Mouse (Mus musculus): ENCODE results near the gene 1700123O20Rik. TPM values are rescaled to one million over a fixed set of nuclear protein-coding genes. Genes with fewer than 3 reads are reported as not detected.

The 1700123O20Rik gene
- polyA plus RNA-seq, 1 experiment from 2014 or later: 79.6 TPM

GRCm38 (mm10) chr14:54730305-54730704, 44.3 kb downstream of the 1700123O20Rik start:
- WGBS: 71% methylated on average over 6 of the region's 6 CpGs
- H3K4me2 ChIP-seq: no peak overlapping the region
- no peak overlapping the region for H3K9ac ChIP-seq
- no peak overlapping the region for H3K27ac ChIP-seq
- no peaks in the 10 kb centered on the region for H3K36me3 ChIP-seq
- H3K4me3 ChIP-seq: no peak overlapping the region
- H3K4me1 ChIP-seq: no peaks in the 10 kb centered on the region
- no peaks in the 10 kb centered on the region for H3K9me3 ChIP-seq
- no peak for ATAC-seq (ENCODE audit: insufficient number of reproducible peaks, low FRiP score, low TSS enrichment, low read depth)
- no peaks in the 10 kb centered on the region for H3K27me3 ChIP-seq

DNA sequence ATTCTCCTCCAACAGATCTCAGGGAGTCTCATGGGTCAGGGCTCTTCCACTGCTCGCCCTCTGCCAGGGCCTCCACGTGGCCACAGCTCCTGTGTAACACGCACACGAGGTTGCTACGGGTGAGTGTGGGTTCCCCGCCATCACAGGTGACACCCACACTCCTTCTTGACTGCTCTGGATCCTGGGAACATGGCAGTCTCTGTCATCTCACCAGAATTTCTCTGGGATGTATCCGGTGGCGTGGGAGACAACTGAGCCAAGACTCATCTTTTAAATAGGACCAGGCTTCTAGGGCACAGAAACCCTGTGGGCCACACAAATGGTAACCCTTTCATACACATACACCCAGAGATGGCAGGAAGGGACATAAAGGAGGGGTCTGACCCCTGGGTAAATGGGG, 46.2 kb downstream of the 1700123O20Rik start:
- ATAC-seq (ENCODE audit: insufficient number of reproducible peaks, low FRiP score, low TSS enrichment, low read depth): no peak
- 0 out of 2 replicates have a peak, but pooled peaks cover 3% of the 10 kb centered on the region for H3K4me1 ChIP-seq
- 89% methylated on average over 8 of the region's 8 CpGs for WGBS

GRCm38 (mm10) chr14:54734004-54734403, 48.0 kb downstream of the 1700123O20Rik start:
- Histone ChIP-seq H3K27me3 (no peaks in the 10 kb centered on the region), H3K4me3 (no peak overlapping the region), H3K9ac (no peak overlapping the region), H3K9me3 (no peaks in the 10 kb centered on the region), H3K36me3 (no peaks in the 10 kb centered on the region), H3K4me2 (no peak overlapping the region), H3K27ac (no peak overlapping the region), H3K4me1 (0 out of 2 replicates have a peak, but pooled peaks cover 3% of the 10 kb centered on the region)
- WGBS: 69% methylated on average over 4 of the region's 4 CpGs
- no peak for ATAC-seq (ENCODE audit: insufficient number of reproducible peaks, low FRiP score, low TSS enrichment, low read depth)

More for the DNA sequence above, 46.2 kb downstream of the 1700123O20Rik start:
- no peaks in the 10 kb centered on the region for H3K27me3 ChIP-seq
- no peak overlapping the region for H3K9ac ChIP-seq
- no peak overlapping the region for H3K4me2 ChIP-seq
- no peaks in the 10 kb centered on the region for H3K9me3 ChIP-seq
- no peak overlapping the region for H3K27ac ChIP-seq
- no peak overlapping the region for H3K4me3 ChIP-seq
- no peaks in the 10 kb centered on the region for H3K36me3 ChIP-seq

GRCm38 (mm10) chr14:54735221-54735620, 49.2 kb downstream of the 1700123O20Rik start:
- WGBS: 66% methylated on average over 4 of the region's 4 CpGs
- Histone ChIP-seq H3K9ac (no peak overlapping the region), H3K4me3 (no peak overlapping the region), H3K27ac (no peak overlapping the region), H3K9me3 (no peaks in the 10 kb centered on the region), H3K36me3 (no peaks in the 10 kb centered on the region), H3K4me1 (0 out of 2 replicates have a peak, but pooled peaks cover 3% of the 10 kb centered on the region), H3K4me2 (no peak overlapping the region), H3K27me3 (no peaks in the 10 kb centered on the region)
- no peak for ATAC-seq (ENCODE audit: insufficient number of reproducible peaks, low FRiP score, low TSS enrichment, low read depth)

GRCm38 (mm10) chr14:54736555-54737552, 50.8 kb downstream of the 1700123O20Rik start:
- Histone ChIP-seq H3K4me2 (no peak overlapping the region), H3K27ac (no peak overlapping the region), H3K9ac (no peak overlapping the region), H3K36me3 (no peaks in the 10 kb centered on the region), H3K27me3 (no peaks in the 10 kb centered on the region), H3K4me1 (0 out of 2 replicates have a peak, but pooled peaks cover 3% of the 10 kb centered on the region), H3K4me3 (no peak overlapping the region), H3K9me3 (no peaks in the 10 kb centered on the region)
- no peak for ATAC-seq (ENCODE audit: insufficient number of reproducible peaks, low FRiP score, low TSS enrichment, low read depth)
- WGBS: 66% methylated on average over 14 of the region's 14 CpGs

DNA sequence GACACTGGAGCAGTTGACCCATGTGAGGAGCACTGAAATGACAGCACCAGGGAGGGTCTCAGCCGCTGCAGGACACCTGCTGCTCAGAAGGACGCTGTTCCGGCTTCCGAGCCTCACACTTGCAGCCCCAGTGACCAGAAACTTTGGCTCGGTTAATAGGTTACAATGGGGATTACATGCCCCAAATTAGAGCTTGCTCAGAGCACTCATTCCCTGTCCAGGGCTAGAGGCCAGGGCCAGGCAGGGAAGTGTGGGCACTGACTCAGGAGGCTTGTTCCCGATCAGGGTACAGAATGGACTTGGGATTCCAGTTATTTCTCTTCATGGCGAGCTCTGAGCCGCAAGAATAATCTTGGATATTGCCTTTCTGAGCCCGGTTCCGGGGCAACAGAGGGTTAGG, 51.6 kb downstream of the 1700123O20Rik start:
- WGBS: 71% methylated on average over 10 of the region's 10 CpGs
- no peak overlapping the region for H3K4me2 ChIP-seq
- no peak for ATAC-seq (ENCODE audit: insufficient number of reproducible peaks, low FRiP score, low TSS enrichment, low read depth)
- H3K36me3 ChIP-seq: no peaks in the 10 kb centered on the region
- no peak overlapping the region for H3K27ac ChIP-seq
- no peak overlapping the region for H3K9ac ChIP-seq
- no peaks in the 10 kb centered on the region for H3K27me3 ChIP-seq
- 0 out of 2 replicates have a peak, but pooled peaks cover 3% of the 10 kb centered on the region for H3K4me1 ChIP-seq
- no peak overlapping the region for H3K4me3 ChIP-seq
- no peaks in the 10 kb centered on the region for H3K9me3 ChIP-seq

Small RNA genes within 50 kb of the gene (microRNA-seq; reads per million reads assigned to microRNA genes)
- not detected for gene Mir6948

Other genes with a start within 250 kb of the 1700123O20Rik start
- 42.8 and 46.4 TPM in 2 replicates for gene Lrp10, start 222.1 kb upstream of the 1700123O20Rik start, polyA plus RNA-seq (2015; fragmentation: Nextera tagmentation; extraction: Ambion mirVana)
- gene Rem2, start 210.1 kb upstream of the 1700123O20Rik start, polyA plus RNA-seq (2015; fragmentation: Nextera tagmentation; extraction: Ambion mirVana): 1.5 and 2.2 TPM in 2 replicates
- gene Prmt5, start 168.7 kb upstream of the 1700123O20Rik start, polyA plus RNA-seq (2015; fragmentation: Nextera tagmentation; extraction: Ambion mirVana): 68.6 and 71.4 TPM in 2 replicates
- 52.6 and 53.0 TPM in 2 replicates for gene Haus4, start 131.6 kb upstream of the 1700123O20Rik start, polyA plus RNA-seq (2015; fragmentation: Nextera tagmentation; extraction: Ambion mirVana)
- gene Ajuba, start 108.7 kb upstream of the 1700123O20Rik start, polyA plus RNA-seq (2015; fragmentation: Nextera tagmentation; extraction: Ambion mirVana): 50.7 and 52.7 TPM in 2 replicates
- gene 4931414P19Rik, start 80.2 kb upstream of the 1700123O20Rik start, polyA plus RNA-seq (2015; fragmentation: Nextera tagmentation; extraction: Ambion mirVana): 5.8 and 6.1 TPM in 2 replicates
- 343 and 373 TPM in 2 replicates for gene Psmb5, start 68.2 kb upstream of the 1700123O20Rik start, polyA plus RNA-seq (2015; fragmentation: Nextera tagmentation; extraction: Ambion mirVana)
- gene Psmb11, start 64.8 kb upstream of the 1700123O20Rik start, polyA plus RNA-seq (2015; fragmentation: Nextera tagmentation; extraction: Ambion mirVana): not detected in 2 replicates
- gene Gm17606, start 45.3 kb upstream of the 1700123O20Rik start, polyA plus RNA-seq (2015; fragmentation: Nextera tagmentation; extraction: Ambion mirVana): 0.99 TPM in 1 of 2 replicates, not detected in the other
- gene Cdh24, start 44.9 kb upstream of the 1700123O20Rik start, polyA plus RNA-seq (2015; fragmentation: Nextera tagmentation; extraction: Ambion mirVana): 3.7 and 4.2 TPM in 2 replicates
- gene Acin1, start 715 bp downstream of the 1700123O20Rik start, polyA plus RNA-seq (2015; fragmentation: Nextera tagmentation; extraction: Ambion mirVana): 109 TPM in 2 replicates
- gene Gm29776, start 12.6 kb downstream of the 1700123O20Rik start, polyA plus RNA-seq (2015; fragmentation: Nextera tagmentation; extraction: Ambion mirVana): 0.21 and 0.24 TPM in 2 replicates
- 0.12 TPM in 1 of 2 replicates, not detected in the other for gene Cebpe, start 26.0 kb downstream of the 1700123O20Rik start, polyA plus RNA-seq (2015; fragmentation: Nextera tagmentation; extraction: Ambion mirVana)
- gene Slc7a8, start 95.7 kb downstream of the 1700123O20Rik start, polyA plus RNA-seq (2015; fragmentation: Nextera tagmentation; extraction: Ambion mirVana): 5.0 and 5.4 TPM in 2 replicates
- gene Rnf212b, start 127.9 kb downstream of the 1700123O20Rik start, polyA plus RNA-seq (2015; fragmentation: Nextera tagmentation; extraction: Ambion mirVana): not detected in 2 replicates
- 8.3 and 8.4 TPM in 2 replicates for gene Homez, start 184.7 kb downstream of the 1700123O20Rik start, polyA plus RNA-seq (2015; fragmentation: Nextera tagmentation; extraction: Ambion mirVana)
- gene Ppp1r3e, start 191.3 kb downstream of the 1700123O20Rik start, polyA plus RNA-seq (2015; fragmentation: Nextera tagmentation; extraction: Ambion mirVana): 0.94 and 1.0 TPM in 2 replicates
- 3.8 and 4.6 TPM in 2 replicates for gene Bcl2l2, start 197.2 kb downstream of the 1700123O20Rik start, polyA plus RNA-seq (2015; fragmentation: Nextera tagmentation; extraction: Ambion mirVana)
- gene Gm20521, start 197.2 kb downstream of the 1700123O20Rik start, polyA plus RNA-seq (2015; fragmentation: Nextera tagmentation; extraction: Ambion mirVana): 0.33 TPM in 1 of 2 replicates, not detected in the other
- 83.4 and 94.3 TPM in 2 replicates for gene Pabpn1, start 206.3 kb downstream of the 1700123O20Rik start, polyA plus RNA-seq (2015; fragmentation: Nextera tagmentation; extraction: Ambion mirVana)
- 56.3 and 70.6 TPM in 2 replicates for gene Slc22a17, start 226.9 kb downstream of the 1700123O20Rik start, polyA plus RNA-seq (2015; fragmentation: Nextera tagmentation; extraction: Ambion mirVana)
- gene Efs, start 239.9 kb downstream of the 1700123O20Rik start, polyA plus RNA-seq (2015; fragmentation: Nextera tagmentation; extraction: Ambion mirVana): 57.2 and 58.0 TPM in 2 replicates
- not detected in 2 replicates for gene Il25, start 246.5 kb downstream of the 1700123O20Rik start, polyA plus RNA-seq (2015; fragmentation: Nextera tagmentation; extraction: Ambion mirVana)